ENCODE assay signal across 25 mouse cellular contexts in the genomic region with DNA sequence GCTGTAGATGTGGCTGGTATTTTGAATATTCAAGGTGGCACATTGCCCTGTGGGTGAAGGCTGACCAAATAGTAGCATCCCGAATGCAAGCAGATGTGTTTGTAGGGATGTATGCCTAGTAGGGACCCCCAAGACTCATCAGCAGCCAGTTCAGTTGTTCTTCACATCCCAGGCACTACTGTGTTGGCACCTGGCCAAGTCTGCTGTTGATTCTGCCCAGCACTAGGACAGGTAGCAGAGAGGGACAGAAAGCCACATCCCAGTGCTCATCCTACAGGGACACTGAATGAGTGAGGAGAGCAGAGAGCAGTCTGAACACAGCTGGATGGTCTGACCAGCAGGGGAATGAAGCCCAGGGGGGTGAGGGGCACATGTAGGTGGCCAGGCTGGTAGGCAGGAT. TPM values are rescaled to one million over a fixed set of nuclear protein-coding genes. Genes with fewer than 3 reads are reported as not detected.
"Had no signal": no experiment of that assay in that cellular context is flagged by ENCODE, and none has a peak within 500 bp of the region (broad histone marks: within the 10 kb centered on the region; RNA-seq: fewer than 3 reads in every experiment).

No protein-coding gene starts in this region.

- H3K4me3 ChIP-seq: layer of hippocampus, adult 2 months; limb, embryonic 13.5 days; liver, embryonic 13.5 days; myocyte; neural tube, embryonic 15.5 days had no signal

- H3K4me1 ChIP-seq: limb, embryonic 13.5 days; neural tube, embryonic 15.5 days had no signal

- H3K27ac ChIP-seq: kidney, postnatal 0 days; layer of hippocampus, adult 2 months; limb, embryonic 13.5 days; liver, embryonic 13.5 days; neural tube, embryonic 15.5 days had no signal

- H3K9ac ChIP-seq: limb, embryonic 13.5 days; liver, embryonic 13.5 days; neural tube, embryonic 15.5 days had no signal

- H3K4me2 ChIP-seq: limb, embryonic 13.5 days; liver, embryonic 13.5 days; midbrain, embryonic 11.5 days; neural tube, embryonic 15.5 days had no signal

- H3K9me3 ChIP-seq: limb, embryonic 13.5 days; liver, embryonic 13.5 days; neural tube, embryonic 15.5 days had no signal

- ATAC-seq: inflammation-experienced regulatory T-cells, adult 6 months; intestine, postnatal 0 days had no signal

- H3K27me3 ChIP-seq: limb, embryonic 13.5 days; liver, embryonic 13.5 days; neural tube, embryonic 15.5 days had no signal

- DNase-seq: kidney, adult 8-10 months; kidney, postnatal 4 days; left cerebral cortex, postnatal 4 days; liver, embryonic 13.5 days; lung, adult 18-20 months; lung, postnatal 4 days; right cerebral cortex, adult 18-20 months; right cerebral cortex, postnatal 25 days; thymus, adult 2 months; thymus, postnatal 36 days had no signal

- H3K36me3 ChIP-seq: limb, embryonic 13.5 days; liver, embryonic 13.5 days; neural tube, embryonic 15.5 days had no signal

RNA-seq across cellular contexts. Expression of a gene that starts 27.2 kb away (rescaled TPM):
- total RNA-seq: layer of hippocampus, adult 2 months; layer of hippocampus, postnatal 10 days; left cerebral cortex, adult 18-20 months; left cerebral cortex, postnatal 10 days; left cerebral cortex, postnatal 4 days; megakaryocyte, adult 5-6 weeks had no signal
- polyA plus RNA-seq: inflammation-experienced regulatory T-cells, adult 6 months; intestine, postnatal 0 days; kidney, postnatal 0 days; limb, embryonic 13.5 days; liver, embryonic 13.5 days; lung, postnatal 0 days; midbrain, embryonic 11.5 days; myocyte; neural tube, embryonic 11.5 days; neural tube, embryonic 15.5 days; small intestine, adult 2 months; thymus, adult 2 months had no signal

RNA-seq across cellular contexts. Expression of a gene that starts 55.5 kb away (rescaled TPM):
- polyA plus RNA-seq: inflammation-experienced regulatory T-cells, adult 6 months had no signal
